Mouse (Mus musculus) heart, adult 2 months (tissue): Measurements from ENCODE around the gene Pigm.

ENCODE experiments used
- EP300 ChIP-seq: fragments of 200-500 bp; IDR thresholded peaks from 2 replicates; pipeline ENCODE4 v1.6.1; 2011; ENCODE audit warnings: low read depth, low read length, control low read depth; ENCODE audit not compliant: insufficient read depth
- POLR2A ChIP-seq: fragments of 200-500 bp; IDR thresholded peaks from 2 replicates; pipeline ENCODE4 v1.6.1; 2011; ENCODE audit warnings: mild to moderate bottlenecking, low read depth, low read length, control low read depth; ENCODE audit not compliant: insufficient read depth

DNA sequence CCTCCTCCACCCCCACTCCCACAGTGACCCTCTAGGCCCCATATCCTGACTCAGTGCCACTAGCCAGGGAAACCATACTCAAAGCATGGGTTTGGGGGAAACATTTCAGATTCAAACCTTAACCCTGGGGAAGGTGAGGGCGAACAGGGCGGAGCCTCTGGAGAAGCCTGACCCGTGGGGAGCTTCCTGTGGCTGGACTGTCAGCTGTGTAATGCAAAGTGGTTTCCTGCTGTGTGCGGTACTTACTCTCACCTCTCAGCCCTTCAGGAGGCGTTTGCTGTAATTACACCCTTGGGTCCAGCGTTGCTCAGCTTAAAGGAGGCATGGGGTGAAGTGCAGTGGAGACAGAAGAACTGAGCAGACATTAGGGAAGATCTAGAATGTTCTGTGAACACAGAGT lies 41.8 kb downstream of the Pigm start:
- TF ChIP-seq EP300 (no peak), POLR2A (no peak)
